Mouse (Mus musculus) midbrain, embryonic 15.5 days (tissue): ENCODE data around the gene C7. TPM values are rescaled to one million over a fixed set of nuclear protein-coding genes. Genes with fewer than 3 reads are reported as not detected.

Experiments used
- ATAC-seq: fragments of 200-750 bp; cut with Nextera tagmentation; replicated peaks from 2 replicates; pipeline ENCODE4 v1.8.0; 2017; ENCODE audit warnings: moderate TSS enrichment
- H3K27ac ChIP-seq: fragments of 300-500 bp; sonication (generic); 2 replicates; pipeline ENCODE4 v1.5.1; 2015; ENCODE audit warnings: mild to moderate bottlenecking, inconsistent platforms
- H3K27me3 ChIP-seq: fragments of 300-500 bp; sonication (generic); replicated peaks from 2 replicates; pipeline ENCODE4 v1.6.1; 2015; ENCODE audit warnings: inconsistent platforms
- H3K36me3 ChIP-seq: fragments of 300-500 bp; sonication (generic); replicated peaks from 2 replicates; pipeline ENCODE4 v1.6.1; 2015; ENCODE audit warnings: inconsistent platforms
- H3K4me1 ChIP-seq: fragments of 300-500 bp; sonication (generic); 2 replicates; pipeline ENCODE4 v1.6.1; 2015; ENCODE audit warnings: inconsistent platforms
- H3K4me2 ChIP-seq: fragments of 300-500 bp; sonication (generic); 2 replicates; pipeline ENCODE4 v1.6.1; 2015; ENCODE audit warnings: inconsistent platforms, mild to moderate bottlenecking, moderate library complexity
- H3K4me3 ChIP-seq: fragments of 300-500 bp; sonication (generic); 2 replicates; pipeline ENCODE4 v1.5.1; 2015; ENCODE audit warnings: mild to moderate bottlenecking, inconsistent platforms
- H3K9ac ChIP-seq: fragments of 300-500 bp; sonication (generic); 2 replicates; pipeline ENCODE4 v1.6.1; 2015; ENCODE audit warnings: mild to moderate bottlenecking, inconsistent platforms
- H3K9me3 ChIP-seq: fragments of 300-500 bp; sonication (generic); 2 replicates; pipeline ENCODE4 v1.6.1; 2016; ENCODE audit warnings: inconsistent platforms
- WGBS: fragments of 180-500 bp; shearing (Covaris S2); methylation state at CpG from one replicate; pipeline ENCODE4 v1.1.7; 2015; ENCODE audit warnings: mixed read lengths; 5-methylcytosine and 5-hydroxymethylcytosine counted together
- polyA plus RNA-seq: library from polyadenylated mRNA; unstranded; fragments of >200 nt; fragmentation: Nextera tagmentation; extraction: Ambion mirVana; gene quantifications from 2 replicates; pipeline ENCODE4 v1.2.1, GENCODE M21; 2015

C7 gene
- polyA plus RNA-seq: 0.06 and 0.12 TPM in 2 replicates

DNA sequence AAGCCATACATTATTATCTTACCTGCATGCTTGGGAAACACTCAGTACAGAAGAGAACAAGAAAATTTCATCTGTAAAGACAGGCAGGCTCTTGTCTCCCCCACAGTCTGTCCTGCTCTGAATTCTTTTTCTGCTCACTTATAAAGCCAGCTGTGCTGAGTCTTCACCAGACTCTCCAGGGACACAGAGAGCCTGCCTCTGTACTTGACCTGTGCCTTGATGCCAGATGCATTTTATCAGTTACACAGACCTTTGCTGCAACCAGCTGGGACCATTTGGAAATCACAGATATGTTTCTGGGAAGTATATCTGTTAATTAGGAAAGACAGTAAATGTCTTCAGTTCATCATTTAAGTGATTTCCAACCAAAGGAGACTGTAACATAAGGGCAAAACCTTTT lies at the start of gene C7:
C7 (minus strand) TSS at position 106 of the 400 bp plus-strand sequence.
- Histone ChIP-seq H3K27me3 (no peaks in the 10 kb centered on the region), H3K4me3 (no peak within 1 kb of the TSS), H3K27ac (no peak within 1 kb of the TSS), H3K9me3 (no peaks in the 10 kb centered on the region), H3K9ac (no peak within 1 kb of the TSS), H3K36me3 (no peaks in the 10 kb centered on the region), H3K4me1 (no peaks in the 10 kb centered on the region), H3K4me2 (no peak within 1 kb of the TSS)
- no peak for ATAC-seq

DNA sequence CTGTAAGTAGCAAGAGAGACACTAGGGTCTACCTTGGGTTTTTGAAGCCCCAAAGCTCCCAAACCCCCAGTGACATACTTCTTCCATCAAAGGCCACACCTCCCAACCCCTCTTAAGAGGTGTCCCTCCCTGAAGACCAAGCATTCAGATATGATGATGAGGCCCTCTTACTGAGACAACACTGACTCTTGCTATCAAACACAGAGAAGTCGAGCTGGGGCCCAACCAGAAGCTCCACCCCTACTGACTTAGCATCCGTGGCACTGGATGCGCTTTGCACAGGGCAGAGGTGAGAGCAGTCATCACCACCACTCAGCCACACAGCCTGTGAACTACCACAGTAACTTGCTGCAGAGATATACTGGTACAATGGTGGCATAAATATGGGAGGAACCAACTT lies 49.1 kb upstream of the C7 start:
- no peaks in the 10 kb centered on the region for H3K9me3 ChIP-seq
- no peak overlapping the region for H3K9ac ChIP-seq
- H3K27me3 ChIP-seq: no peaks in the 10 kb centered on the region
- peaks cover 16% of the 10 kb centered on the region for H3K4me1 ChIP-seq
- ATAC-seq: no peak
- 88% methylated on average over 3 of the region's 3 CpGs for WGBS
- no peak overlapping the region for H3K27ac ChIP-seq
- H3K36me3 ChIP-seq: no peaks in the 10 kb centered on the region
- no peak overlapping the region for H3K4me3 ChIP-seq
- H3K4me2 ChIP-seq: no peak overlapping the region

DNA sequence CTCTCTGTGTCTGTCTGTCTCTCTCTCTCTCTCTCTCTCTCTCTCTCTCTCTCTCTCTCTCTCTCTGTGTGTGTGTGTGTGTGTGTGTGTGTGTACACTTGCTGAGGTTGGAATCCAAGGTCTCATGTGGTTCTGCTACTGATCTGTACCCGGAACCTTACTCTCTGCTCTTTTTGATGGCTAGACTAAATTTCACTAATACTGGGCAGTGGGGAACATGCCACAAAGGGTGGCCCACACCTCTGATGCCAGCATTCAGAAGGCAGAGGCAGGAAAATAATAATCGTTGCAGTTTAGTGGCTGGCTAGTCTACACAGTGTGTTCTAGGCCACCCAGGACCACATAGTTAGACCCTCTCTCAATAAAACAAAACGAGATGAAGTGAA lies 45.1 kb upstream of the C7 start:
- no peaks in the 10 kb centered on the region for H3K36me3 ChIP-seq
- no peak overlapping the region for H3K4me3 ChIP-seq
- 89% methylated on average over 3 of the region's 3 CpGs for WGBS
- no peaks in the 10 kb centered on the region for H3K27me3 ChIP-seq
- H3K9me3 ChIP-seq: no peaks in the 10 kb centered on the region
- no peak overlapping the region for H3K27ac ChIP-seq
- H3K9ac ChIP-seq: no peak overlapping the region
- H3K4me2 ChIP-seq: no peak overlapping the region
- no peak for ATAC-seq
- H3K4me1 ChIP-seq: no peaks in the 10 kb centered on the region

DNA sequence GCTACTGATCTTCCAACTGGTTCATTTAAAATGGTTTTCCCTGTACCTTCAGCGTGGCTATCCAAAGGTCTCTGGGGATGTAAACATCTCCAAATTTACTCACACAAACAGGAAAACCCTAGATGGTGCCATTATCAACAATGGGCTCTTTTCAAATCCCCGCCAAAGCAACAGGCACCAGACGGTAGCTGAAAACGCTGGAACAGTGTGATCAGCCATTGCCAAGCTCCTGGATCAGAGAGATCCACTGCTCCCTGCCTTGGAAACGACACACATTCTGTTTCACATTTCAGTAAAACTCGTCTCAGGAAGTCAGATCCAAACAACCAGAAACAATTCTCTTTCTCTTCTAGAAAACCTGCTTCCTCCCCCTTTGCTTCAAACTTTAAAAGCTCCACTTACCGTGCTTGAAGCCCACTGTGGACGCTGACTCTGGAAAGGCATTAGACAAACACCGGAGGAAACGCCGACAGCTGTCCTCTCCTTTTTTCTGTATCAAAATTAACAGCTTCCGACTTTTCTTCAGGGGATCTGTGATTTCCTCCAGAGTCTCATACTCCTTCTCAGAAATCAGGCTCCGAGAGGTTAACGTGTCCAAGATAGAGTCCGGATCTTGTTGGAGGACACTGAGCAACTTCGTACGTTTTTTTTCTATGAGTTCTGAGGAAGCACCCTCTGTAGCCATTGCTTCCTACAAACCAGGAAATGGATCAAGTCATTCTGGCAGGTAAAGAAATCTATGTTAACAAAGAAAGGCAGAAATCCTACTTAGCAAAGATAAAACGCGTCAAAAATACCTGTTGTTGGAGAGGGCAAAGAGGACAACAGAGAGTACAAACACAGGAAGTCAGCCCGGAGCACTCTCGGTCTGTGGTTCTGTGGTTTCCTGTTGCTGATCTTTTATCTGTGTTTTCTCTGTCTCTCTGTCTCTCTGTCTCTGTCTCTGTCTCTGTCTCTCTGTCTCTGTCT lies 44.4 kb upstream of the C7 start, which contains the start of gene Card6:
Card6 (minus strand) TSS at position 854 of the 969 bp plus-strand sequence.
- no peaks in the 10 kb centered on the region for H3K36me3 ChIP-seq
- 74% methylated on average over 21 of the region's 21 CpGs for WGBS
- H3K9ac ChIP-seq: no peak within 1 kb of the TSS
- H3K27me3 ChIP-seq: no peaks in the 10 kb centered on the region
- no peak for ATAC-seq
- H3K9me3 ChIP-seq: no peaks in the 10 kb centered on the region
- no peak within 1 kb of the TSS for H3K27ac ChIP-seq
- no peaks in the 10 kb centered on the region for H3K4me1 ChIP-seq
- no peak within 1 kb of the TSS for H3K4me2 ChIP-seq
- no peak within 1 kb of the TSS for H3K4me3 ChIP-seq

DNA sequence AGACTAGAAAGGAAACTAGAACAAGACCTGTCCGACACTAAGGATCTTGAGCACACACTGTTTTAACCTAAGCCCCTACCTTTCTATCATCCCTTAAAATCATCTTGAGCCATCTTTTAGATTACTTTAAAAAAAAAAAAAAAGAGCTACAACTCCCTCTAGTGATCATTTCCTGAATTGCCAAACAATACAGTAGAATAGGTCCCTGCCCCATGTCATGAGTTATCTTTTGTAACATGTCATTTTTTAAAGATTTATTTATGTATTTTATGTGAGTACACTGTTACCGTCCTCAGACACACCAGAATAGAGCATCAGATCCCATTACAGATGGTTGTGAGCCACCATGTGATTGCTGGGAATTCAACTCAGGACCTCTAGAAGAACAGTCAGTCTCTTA lies 42.8 kb upstream of the C7 start:
- H3K27ac ChIP-seq: no peak overlapping the region
- peak; percentile 45; the same call in 1 of the 2 replicates for ATAC-seq

DNA sequence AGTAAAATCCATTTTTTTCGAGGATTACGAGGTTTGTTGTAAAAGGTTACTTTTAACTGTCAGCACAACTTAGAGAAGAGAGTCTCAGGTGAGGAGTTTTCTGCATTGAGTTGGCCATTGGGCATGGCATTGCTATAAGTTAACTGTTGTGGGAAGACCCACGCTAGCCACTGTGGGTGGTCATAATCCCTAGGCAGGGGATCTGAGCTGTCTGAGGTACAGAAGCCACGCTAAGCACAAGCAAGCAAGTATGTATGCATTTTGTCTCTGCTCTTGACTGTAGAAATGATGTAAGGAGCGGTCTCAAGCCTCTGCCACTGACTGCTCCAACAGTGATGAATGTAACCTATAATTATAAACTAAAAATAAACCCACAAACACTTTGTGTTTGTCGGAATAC lies 42.4 kb upstream of the C7 start:
- H3K36me3 ChIP-seq: no peaks in the 10 kb centered on the region
- no peaks in the 10 kb centered on the region for H3K9me3 ChIP-seq
- H3K27me3 ChIP-seq: no peaks in the 10 kb centered on the region
- H3K4me2 ChIP-seq: no peak overlapping the region
- no peaks in the 10 kb centered on the region for H3K4me1 ChIP-seq
- H3K4me3 ChIP-seq: no peak overlapping the region
- no peak overlapping the region for H3K9ac ChIP-seq
- 0 out of 2 replicates have a peak, but pooled peaks have one; percentile 45 for ATAC-seq
- 84% methylated on average over 6 of the region's 6 CpGs for WGBS
- H3K27ac ChIP-seq: no peak overlapping the region

More for the DNA sequence above, 42.8 kb upstream of the C7 start:
- Histone ChIP-seq H3K9me3 (no peaks in the 10 kb centered on the region), H3K4me3 (no peak overlapping the region), H3K4me2 (no peak overlapping the region), H3K36me3 (no peaks in the 10 kb centered on the region), H3K27me3 (no peaks in the 10 kb centered on the region), H3K4me1 (no peaks in the 10 kb centered on the region), H3K9ac (no peak overlapping the region)
- 55% methylated on average over 2 of the region's 2 CpGs for WGBS

DNA sequence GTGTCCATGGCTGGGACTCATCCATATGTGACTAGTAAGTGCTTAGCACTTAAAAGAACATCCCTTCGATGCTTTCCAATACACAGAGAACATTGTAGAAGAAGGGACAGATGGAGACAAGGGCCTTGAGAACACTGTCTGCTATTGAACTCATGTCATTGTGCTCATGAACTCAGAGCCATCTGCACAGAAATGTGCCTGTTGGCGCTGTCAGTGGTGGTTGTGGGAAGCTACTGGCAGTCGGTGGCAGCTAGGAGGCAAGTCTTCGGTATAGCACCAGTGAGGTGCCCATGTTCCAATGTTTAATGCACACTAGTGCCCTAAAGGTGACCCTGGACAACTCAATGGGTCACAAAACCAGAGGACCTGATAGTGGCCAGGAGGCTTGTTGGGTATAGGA lies 38.8 kb upstream of the C7 start:
- Histone ChIP-seq H3K36me3 (no peaks in the 10 kb centered on the region), H3K9ac (no peak overlapping the region), H3K4me3 (no peak overlapping the region), H3K27me3 (no peaks in the 10 kb centered on the region), H3K4me1 (no peaks in the 10 kb centered on the region), H3K4me2 (no peak overlapping the region), H3K27ac (no peak overlapping the region), H3K9me3 (no peaks in the 10 kb centered on the region)
- WGBS: 96% methylated on average over 4 of the region's 4 CpGs
- no peak for ATAC-seq

DNA sequence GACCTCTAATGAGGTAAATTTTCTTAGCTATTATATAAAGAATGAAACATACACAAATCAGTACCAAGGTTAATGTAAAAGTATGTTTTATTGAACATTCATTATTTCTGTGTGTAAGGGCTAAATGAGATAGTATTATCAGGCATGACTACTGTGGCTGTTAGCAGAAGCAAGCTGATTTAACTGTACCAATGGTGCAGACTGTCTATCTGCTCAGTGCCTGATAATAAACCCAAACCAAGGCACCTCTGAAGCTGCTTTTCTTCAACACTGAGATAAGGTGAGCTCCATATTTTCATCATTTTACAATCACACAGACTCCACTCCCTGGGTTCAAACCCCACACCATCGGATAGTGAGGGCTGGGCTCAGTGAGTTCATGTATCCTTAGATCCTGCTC lies 33.8 kb upstream of the C7 start:
- no peak overlapping the region for H3K4me3 ChIP-seq
- H3K27me3 ChIP-seq: no peaks in the 10 kb centered on the region
- no peak overlapping the region for H3K4me2 ChIP-seq
- H3K27ac ChIP-seq: no peak overlapping the region
- H3K36me3 ChIP-seq: no peaks in the 10 kb centered on the region
- no peaks in the 10 kb centered on the region for H3K9me3 ChIP-seq
- H3K4me1 ChIP-seq: no peaks in the 10 kb centered on the region
- no peak overlapping the region for H3K9ac ChIP-seq
- 95% methylated on average over 1 of the region's 1 CpGs for WGBS
- ATAC-seq: no peak

DNA sequence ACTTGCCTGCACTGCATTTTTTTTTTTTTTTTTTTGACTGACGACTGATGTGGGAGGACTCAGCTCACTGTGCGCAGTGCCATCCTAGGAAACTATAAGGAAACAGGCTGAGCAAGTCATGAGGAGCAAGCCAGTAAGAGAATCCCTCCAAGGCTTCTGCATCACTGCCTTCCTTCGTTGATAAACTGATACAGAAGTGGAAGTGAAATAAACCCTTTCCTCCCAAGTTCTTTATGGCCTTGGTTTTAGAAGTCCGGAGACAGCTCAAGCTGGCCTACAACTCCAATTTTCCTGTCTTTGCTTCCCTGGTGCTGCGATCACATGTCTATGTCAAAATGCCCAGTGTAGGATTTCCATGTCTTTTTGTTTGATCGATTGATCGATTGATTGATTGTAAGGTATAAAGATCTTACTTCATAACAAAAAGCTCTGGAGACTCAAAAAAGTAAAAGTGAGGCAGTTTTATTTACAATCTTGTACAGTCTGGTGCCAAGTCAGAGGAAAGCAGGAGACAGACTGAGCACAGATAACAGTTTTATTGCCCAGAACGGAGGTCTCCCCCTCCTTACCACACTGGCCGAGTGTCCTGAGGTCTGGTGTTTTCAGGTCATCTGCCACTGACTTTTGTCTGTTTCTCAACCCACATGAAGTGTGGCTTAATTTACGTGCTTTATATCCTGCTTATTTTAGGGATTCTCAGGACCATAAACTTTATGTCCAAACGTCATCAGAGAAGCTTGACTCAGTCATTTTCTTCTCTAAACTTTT lies 32.2 kb upstream of the C7 start:
- no peaks in the 10 kb centered on the region for H3K4me1 ChIP-seq
- no peaks in the 10 kb centered on the region for H3K9me3 ChIP-seq
- H3K4me3 ChIP-seq: no peak overlapping the region
- no peak overlapping the region for H3K27ac ChIP-seq
- no peaks in the 10 kb centered on the region for H3K36me3 ChIP-seq
- ATAC-seq: no peak
- no peak overlapping the region for H3K4me2 ChIP-seq
- 88% methylated on average over 11 of the region's 11 CpGs for WGBS
- H3K27me3 ChIP-seq: no peaks in the 10 kb centered on the region
- H3K9ac ChIP-seq: no peak overlapping the region

DNA sequence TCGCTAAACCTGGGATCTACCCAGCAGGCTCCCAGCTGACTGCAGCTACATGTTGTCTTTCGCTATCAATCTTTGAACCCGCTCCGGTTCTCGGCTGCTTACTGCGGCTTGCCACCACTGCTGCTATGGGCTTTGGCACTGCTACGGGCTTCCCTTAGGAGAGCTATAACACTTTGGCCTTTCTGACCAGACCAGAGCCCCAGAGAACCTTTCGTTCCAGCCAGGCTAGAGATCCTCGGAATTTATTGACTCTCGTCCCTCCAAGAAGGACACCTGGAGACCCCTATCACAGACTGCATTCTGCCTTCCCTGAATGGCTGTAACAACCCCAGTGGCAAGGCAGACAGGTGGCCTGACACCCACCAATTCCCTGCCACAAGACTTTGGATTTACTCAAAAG lies 26.6 kb upstream of the C7 start:
- Histone ChIP-seq H3K27ac (no peak overlapping the region), H3K27me3 (no peaks in the 10 kb centered on the region), H3K4me1 (no peaks in the 10 kb centered on the region), H3K9ac (no peak overlapping the region), H3K4me2 (no peak overlapping the region), H3K4me3 (no peak overlapping the region), H3K36me3 (no peaks in the 10 kb centered on the region), H3K9me3 (no peaks in the 10 kb centered on the region)
- no peak for ATAC-seq
- WGBS: 94% methylated on average over 10 of the region's 10 CpGs

DNA sequence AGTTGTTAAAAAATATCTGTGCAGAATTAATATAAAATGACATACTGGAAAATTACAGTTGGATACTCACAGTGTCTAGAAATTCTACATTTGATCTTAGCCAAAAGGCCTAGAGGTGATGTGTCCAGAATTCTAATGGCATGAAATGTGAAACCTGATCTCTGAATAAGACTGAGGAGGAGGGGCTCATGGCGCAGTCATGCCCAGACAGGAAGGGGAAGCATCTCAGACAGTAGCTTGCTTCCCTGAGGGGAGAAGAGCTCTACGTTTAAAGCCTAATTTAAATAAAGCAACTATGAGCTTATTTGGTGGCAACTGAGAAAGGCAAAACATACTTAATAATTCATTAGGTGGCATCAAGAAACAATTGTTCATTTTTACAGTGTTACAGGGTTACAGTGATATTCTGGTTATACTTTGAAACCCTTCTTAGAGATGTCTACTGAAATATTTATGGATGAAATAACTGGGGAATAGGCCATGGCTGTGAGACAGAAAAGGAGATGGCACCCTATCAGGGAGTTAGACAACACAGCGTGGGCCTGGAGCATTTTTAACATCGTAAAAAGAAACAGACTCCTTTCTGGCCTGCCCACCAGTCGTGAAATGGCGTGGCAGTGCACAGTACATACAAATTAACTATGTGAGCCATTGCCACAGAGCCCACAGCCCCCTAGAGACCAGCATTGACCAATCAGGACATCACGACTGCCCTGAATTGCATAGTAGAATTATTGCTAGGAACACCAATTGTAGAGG lies 25.5 kb upstream of the C7 start:
- peak overlapping the region; percentile 38; the same call in 1 of the 2 replicates for H3K27ac ChIP-seq
- WGBS: 50% methylated on average over 7 of the region's 7 CpGs

DNA sequence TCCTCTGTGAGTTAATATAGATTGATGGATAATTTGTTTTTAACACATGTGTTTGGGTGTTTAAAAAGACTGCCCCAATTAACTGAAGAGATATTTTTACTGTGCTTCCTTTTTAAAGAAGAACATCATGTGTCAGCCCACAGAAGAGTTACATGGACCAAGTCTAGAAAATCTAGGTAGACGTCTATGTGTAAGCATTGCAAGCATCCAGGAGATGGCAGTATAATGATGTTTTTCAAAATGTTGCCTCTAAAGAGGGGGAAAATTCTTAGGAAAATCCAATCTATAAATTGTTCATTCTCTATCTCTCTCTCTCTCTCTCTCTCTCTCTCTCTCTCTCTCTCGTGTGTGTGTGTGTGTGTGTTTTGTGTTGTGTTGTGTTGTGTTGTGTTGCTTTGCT lies 22.6 kb upstream of the C7 start:
- ATAC-seq: no peak

More for the DNA sequence above, 25.5 kb upstream of the C7 start:
- H3K9me3 ChIP-seq: no peaks in the 10 kb centered on the region
- ATAC-seq: peak; percentile 92
- H3K4me1 ChIP-seq: no peaks in the 10 kb centered on the region
- no peak overlapping the region for H3K4me2 ChIP-seq
- H3K27me3 ChIP-seq: no peaks in the 10 kb centered on the region
- no peak overlapping the region for H3K9ac ChIP-seq
- no peak overlapping the region for H3K4me3 ChIP-seq
- H3K36me3 ChIP-seq: no peaks in the 10 kb centered on the region

More for the DNA sequence above, 22.6 kb upstream of the C7 start:
- Histone ChIP-seq H3K4me3 (no peak overlapping the region), H3K27ac (no peak overlapping the region), H3K4me2 (no peak overlapping the region), H3K9me3 (no peaks in the 10 kb centered on the region), H3K9ac (no peak overlapping the region), H3K36me3 (no peaks in the 10 kb centered on the region), H3K4me1 (no peaks in the 10 kb centered on the region), H3K27me3 (no peaks in the 10 kb centered on the region)
- 11% methylated on average over 2 of the region's 2 CpGs for WGBS
